Mouse (Mus musculus) lung, postnatal 14 days (tissue): ENCODE measurements at regions not wholly inside any gene's neighbourhood (a gene's known extent, or its start where the extent isn't known, plus 50 kb on each side); places are given as distances from the start of the nearest gene placed in this dataset.

ENCODE experiments used
- DNase-seq: peaks from one replicate; pipeline ENCODE4 v3.0.0; 2021

DNA sequence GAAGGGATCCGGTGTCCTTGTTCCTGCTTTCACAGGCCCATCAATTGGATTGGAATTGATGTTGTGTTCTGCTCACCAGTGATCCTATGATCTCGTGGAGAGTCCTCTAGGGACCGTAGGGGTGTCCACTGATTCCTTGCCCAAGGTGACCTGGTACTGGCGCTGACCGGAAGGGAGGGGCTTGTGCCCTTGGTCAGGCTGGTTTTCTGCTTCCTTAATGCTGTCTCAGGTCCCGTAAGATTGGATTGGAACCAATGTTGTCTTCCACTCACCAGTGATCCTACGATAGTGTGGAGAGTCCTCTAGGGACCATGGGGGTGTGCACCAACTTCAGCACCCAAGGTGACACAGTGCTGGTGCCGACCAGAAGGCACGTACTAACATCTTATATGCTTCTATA is 324.9 kb upstream of the Ptchd4 start:
- no peak for DNase-seq

- no peak for DNase-seq
Measured at GRCm38 (mm10) chr17:42008415-42008814, 307.3 kb upstream of the Ptchd4 start.

DNA sequence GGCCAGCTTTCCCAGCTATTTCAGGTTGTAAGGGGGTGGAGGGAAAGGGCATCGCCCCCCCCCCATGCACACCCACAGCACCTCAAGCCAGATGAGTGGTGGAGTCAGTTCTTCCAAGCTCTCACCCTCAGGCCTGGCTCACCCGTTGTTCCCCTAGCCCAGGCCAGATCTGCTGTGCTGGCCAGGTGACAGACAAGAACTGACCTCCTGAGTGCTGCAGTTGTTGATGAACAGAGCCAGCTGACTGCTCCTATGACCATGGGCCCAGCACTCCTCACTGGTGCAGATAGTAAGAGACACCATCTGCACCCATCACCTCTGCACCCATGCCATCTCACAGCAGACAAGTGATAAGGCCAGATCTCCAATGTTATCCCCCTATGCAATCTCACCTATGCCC is 291.5 kb upstream of the Ptchd4 start:
- no peak for DNase-seq

DNA sequence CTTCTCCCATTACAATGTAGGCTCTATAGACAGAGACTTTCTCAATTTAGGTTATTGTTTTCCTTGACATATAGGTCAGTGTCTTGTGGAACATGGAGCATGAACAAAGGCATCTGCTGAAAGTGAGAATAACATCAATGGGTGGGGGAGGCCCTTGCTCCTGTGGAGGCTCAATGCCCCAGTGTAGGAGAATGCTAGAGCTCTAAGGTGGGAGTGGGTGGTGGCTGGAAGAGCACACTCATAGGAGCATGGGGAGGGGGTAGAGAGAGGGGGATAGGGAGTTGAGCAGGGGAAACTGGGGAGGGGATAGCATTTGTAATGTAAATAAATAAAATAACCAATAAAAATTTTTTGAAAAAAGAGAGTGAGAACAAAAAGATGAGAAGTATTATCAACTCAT is 288.5 kb upstream of the Ptchd4 start:
- DNase-seq: no peak

- DNase-seq: no peak
Measured at GRCm38 (mm10) chr17:42029452-42029851, 286.3 kb upstream of the Ptchd4 start.

- DNase-seq: no peak
Measured at GRCm38 (mm10) chr17:42037089-42037488, 278.7 kb upstream of the Ptchd4 start.

DNA sequence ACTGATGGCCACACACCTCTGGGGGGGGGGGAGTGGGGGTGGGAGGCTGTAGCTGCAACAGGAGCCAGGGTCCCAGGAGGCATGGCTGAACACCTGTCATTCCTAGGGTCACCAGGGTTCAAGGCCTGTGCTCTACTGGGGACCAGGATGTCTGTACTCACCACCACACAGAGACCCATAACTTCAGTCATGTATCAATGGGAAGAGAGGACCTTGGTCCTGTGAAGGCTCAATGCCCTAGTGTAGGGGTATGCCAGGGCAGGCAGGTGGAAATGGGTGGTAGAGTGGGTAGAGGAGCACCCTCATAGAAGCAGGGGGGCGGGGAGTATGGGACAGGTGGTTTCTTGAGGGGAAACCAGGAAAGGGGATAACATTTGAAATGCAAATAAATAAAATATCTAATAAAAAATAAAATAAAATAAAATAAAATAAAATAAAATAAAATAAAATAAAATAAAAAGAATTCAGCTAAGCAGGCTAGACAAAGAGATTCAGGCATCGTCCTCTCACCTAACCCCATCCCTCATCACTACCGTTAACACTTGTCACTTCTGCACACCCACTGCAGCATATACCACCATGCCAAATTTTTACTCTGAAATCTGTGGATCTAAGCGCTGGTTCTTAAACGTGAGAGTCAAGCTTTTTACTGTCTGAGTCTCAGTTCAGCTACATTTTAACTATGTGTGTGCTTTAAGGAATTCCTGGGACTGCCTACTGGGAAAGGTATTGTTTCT is 265.8 kb upstream of the Ptchd4 start:
- DNase-seq: no peak

DNA sequence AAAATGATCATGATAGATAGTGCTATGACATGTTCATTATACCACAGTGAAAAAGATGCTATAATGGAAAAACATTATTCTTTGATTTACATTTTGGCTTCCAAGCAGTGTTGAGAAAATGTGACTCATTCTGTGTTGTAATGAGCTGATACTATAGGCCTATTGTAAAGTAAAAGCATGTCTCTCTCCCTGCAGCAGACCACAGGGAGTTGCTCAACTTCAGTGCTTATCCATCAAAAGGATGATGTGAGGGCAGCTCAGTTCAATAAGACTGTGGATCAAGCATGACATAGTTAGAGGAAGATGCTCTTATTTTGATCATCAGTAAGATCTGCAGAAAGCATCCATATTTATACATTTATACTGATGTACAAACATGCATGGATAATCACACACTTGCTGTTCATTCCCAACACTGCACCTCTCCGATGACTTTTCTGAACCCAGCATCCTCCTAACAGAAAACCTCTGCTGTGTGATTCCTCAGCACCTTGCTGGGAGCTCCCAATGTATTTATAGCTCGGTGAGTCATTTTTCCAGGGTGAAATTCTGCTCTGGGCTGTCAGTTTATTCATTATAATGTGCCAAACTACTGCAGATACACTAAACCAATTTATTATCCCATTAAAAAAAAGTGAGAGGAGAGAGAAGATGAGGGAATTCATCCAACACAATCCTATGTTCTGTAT is 224.8 kb upstream of the Ptchd4 start:
- DNase-seq: no peak

DNA sequence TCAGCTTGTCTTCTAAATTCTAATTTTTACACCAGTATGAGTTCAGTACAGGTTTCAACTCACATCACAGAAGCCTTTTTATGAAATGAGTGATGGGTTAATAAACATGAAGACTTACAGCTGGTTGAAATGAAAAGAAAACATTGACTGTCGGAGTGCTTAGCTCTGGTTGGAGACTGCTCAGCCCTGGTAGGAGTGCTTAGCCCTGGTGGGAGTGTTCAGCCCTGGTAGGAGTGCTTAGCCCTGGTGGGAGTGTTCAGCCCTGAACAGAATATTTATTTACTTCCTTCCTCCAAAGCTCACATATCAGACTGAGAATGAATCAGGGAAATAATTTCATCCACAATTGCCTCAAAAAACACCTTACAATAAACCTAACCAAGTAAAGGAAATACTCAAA is 202.1 kb upstream of the Ptchd4 start:
- DNase-seq: no peak

DNA sequence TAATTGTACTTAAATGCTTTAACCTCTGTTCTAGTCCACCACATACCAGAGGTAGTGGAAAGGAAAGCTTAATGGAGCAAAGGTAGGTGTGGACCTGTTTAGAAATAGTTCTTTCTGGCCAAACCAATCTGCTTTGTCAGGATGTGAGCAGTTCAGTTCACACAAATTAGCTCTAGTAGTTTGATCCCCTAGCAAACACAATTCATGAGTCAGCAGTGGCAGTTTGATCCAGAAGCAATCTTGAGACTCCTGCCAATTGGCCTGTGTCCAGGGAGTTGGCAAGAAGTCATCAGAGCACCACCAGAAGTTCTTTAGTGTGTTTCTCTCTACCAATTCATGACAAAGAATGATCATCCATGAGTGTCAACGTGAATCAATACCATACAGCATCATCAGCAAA is 195.0 kb upstream of the Ptchd4 start:
- no peak for DNase-seq

GRCm38 (mm10) chr17:42126488-42127237 is 189.1 kb upstream of the Ptchd4 start:
- peak; percentile 3 for DNase-seq

DNA sequence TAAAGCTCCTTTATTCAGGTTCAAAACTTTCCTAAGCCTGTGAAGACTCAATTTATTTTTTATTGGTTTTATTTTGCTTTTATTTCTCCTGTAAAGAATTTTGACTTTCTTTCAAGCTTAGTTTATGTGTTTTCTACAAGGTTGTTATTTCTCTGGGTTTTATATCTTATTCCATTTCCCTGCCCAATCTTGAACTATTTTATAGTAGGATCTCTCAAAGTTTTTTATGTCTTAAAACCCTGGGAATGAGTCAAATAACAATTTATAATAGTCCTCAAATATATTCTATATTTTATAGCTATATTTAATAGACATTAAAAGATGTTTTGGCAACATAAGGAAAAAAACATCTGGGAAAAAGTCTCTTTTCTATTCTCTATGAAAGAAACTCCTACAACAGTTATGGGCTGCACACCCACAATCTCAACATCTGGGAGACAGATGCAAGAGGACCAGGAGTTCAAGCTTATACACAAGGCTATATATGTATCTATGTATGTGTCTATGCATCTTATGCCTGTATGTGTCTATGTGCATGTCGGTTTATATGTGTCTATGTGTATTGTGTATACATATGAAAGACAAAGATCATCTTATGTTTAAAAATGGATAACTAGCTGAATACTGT is 146.2 kb upstream of the Ptchd4 start:
- DNase-seq: no peak

- DNase-seq: no peak
Measured at GRCm38 (mm10) chr17:42188531-42188930, 127.2 kb upstream of the Ptchd4 start.

DNA sequence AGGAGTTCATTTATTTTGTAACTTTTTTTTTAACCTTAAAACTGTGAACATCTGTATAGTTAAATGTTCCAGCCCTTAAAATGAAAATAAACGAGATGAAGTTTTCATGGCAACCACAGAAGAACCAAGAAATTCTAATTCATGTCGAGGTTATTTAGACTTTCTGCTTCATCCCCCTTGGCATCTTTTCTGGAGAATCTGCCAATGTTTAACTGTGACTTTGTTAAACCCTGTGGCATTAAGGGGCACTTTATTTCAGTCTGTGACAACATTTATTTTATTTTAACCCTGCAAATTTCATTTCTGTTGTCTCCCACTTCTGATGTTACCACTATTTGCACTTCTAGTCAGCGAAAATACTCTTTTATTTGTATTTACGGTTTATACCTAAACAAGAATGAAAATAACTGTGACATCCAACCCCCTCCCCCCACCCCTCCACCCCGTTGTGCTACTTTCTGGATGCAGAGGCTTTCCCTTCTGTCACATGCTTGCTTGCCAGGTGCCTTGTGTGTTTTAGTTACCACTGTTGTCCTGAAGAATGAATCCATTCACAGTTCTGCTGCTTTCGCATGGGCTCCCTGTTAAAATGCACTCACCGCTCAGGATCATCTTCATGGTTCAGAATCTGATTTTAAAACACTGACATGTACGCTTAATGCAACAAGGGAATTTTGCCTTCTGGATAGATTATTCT is 125.4 kb upstream of the Ptchd4 start:
- DNase-seq: no peak
